Mouse (Mus musculus): Measurements from ENCODE around the gene Rnf39. TPM values are rescaled to one million over a fixed set of nuclear protein-coding genes. Genes with fewer than 3 reads are reported as not detected.

Rnf39 gene
- total and polyA plus RNA-seq, 2 experiments from 2014 or later = 0.16 to 8.0 TPM

DNA sequence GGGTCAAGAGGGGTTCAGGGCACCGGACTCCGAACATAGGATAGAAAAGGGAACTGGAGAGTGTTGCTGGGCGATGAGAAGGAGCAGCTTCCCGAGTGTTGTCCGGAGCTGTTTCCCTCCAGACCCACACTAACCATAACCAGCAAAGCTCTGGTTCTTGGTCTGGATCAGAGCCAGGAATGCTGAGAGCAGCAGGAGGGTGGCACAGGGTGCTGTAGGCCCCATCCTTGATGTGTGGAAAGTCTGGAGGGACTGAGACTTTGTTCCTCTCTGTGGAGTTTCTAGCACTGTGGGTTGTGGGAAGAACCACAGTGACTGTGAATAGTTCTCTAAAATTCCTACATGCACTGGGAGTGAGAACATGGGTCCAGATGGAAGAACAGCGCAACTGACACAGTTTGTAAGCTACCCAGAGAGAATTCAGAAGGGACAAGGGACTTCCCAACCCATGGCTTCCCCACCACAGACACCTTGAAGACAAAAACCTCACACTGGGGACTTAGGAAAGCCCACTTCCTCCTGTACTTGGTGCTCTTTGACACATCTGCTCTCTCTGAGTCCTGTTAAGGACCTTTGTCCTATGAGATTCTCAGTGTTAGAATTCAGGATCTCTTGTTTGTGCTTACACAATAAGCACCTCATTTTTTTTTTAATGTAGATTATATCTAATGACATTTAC lies 28.6 kb downstream of the Rnf39 start:
- H3K4me3 ChIP-seq (ENCODE audit: low read depth, low read length) = no peak overlapping the region
- H3K36me3 ChIP-seq (replicated peaks; ENCODE audit: control insufficient read depth, insufficient read depth, low read length) = no peaks in the 10 kb centered on the region
- no peaks in the 10 kb centered on the region for H3K9me3 ChIP-seq (replicated peaks; ENCODE audit: control insufficient read depth, low read length)
- no peak overlapping the region for H3K9ac ChIP-seq (replicated peaks; ENCODE audit: low read depth, low read length)
- 74% methylated on average over 6 of the region's 6 CpGs for WGBS
- H3K27ac ChIP-seq (ENCODE audit: low read depth) = no peak overlapping the region
- ATAC-seq (ENCODE audit: insufficient read depth, low read depth) (no peak), DNase-seq (ENCODE audit: low spot score) (no peak)
- no peaks in the 10 kb centered on the region for H3K4me1 ChIP-seq (ENCODE audit: control insufficient read depth, insufficient read depth)
- TF ChIP-seq CTCF (IDR thresholded peaks at IDR 0.05; ENCODE audit: low read depth) = no peak
- TF ChIP-seq EP300 (IDR thresholded peaks at IDR 0.05; ENCODE audit: low read depth) = no peak
- no peak overlapping the region for H3K4me2 ChIP-seq (ENCODE audit: low read depth, low read length)
- no peaks in the 10 kb centered on the region for H3K27me3 ChIP-seq (ENCODE audit: control insufficient read depth, insufficient read depth, low read length)

GRCm38 (mm10) chr17:36972791-36973190 lies 30.1 kb downstream of the Rnf39 start:
- TF ChIP-seq EP300 (IDR thresholded peaks at IDR 0.05; ENCODE audit: low read depth) = no peak
- no peak for TF ChIP-seq CTCF (IDR thresholded peaks at IDR 0.05; ENCODE audit: low read depth)
- WGBS = 63% methylated on average over 3 of the region's 3 CpGs

GRCm38 (mm10) chr17:36973271-36973787 lies 30.6 kb downstream of the Rnf39 start:
- H3K9me3 ChIP-seq (replicated peaks; ENCODE audit: control insufficient read depth, low read length) = no peaks in the 10 kb centered on the region
- ATAC-seq (ENCODE audit: insufficient read depth, low read depth) = no peak

More at GRCm38 (mm10) chr17:36972791-36973190, 30.1 kb downstream of the Rnf39 start:
- DNase-seq (ENCODE audit: low spot score) (no peak), ATAC-seq (ENCODE audit: insufficient read depth, low read depth) (no peak)
- no peaks in the 10 kb centered on the region for H3K36me3 ChIP-seq (replicated peaks; ENCODE audit: control insufficient read depth, insufficient read depth, low read length)
- H3K27me3 ChIP-seq (ENCODE audit: control insufficient read depth, insufficient read depth, low read length) = no peaks in the 10 kb centered on the region
- no peak overlapping the region for H3K9ac ChIP-seq (replicated peaks; ENCODE audit: low read depth, low read length)
- no peak overlapping the region for H3K4me2 ChIP-seq (ENCODE audit: low read depth, low read length)
- H3K4me1 ChIP-seq (ENCODE audit: control insufficient read depth, insufficient read depth) = no peaks in the 10 kb centered on the region
- no peak overlapping the region for H3K27ac ChIP-seq (ENCODE audit: low read depth)
- H3K9me3 ChIP-seq (replicated peaks; ENCODE audit: control insufficient read depth, low read length) = no peaks in the 10 kb centered on the region
- no peak overlapping the region for H3K4me3 ChIP-seq (ENCODE audit: low read depth, low read length)

DNA sequence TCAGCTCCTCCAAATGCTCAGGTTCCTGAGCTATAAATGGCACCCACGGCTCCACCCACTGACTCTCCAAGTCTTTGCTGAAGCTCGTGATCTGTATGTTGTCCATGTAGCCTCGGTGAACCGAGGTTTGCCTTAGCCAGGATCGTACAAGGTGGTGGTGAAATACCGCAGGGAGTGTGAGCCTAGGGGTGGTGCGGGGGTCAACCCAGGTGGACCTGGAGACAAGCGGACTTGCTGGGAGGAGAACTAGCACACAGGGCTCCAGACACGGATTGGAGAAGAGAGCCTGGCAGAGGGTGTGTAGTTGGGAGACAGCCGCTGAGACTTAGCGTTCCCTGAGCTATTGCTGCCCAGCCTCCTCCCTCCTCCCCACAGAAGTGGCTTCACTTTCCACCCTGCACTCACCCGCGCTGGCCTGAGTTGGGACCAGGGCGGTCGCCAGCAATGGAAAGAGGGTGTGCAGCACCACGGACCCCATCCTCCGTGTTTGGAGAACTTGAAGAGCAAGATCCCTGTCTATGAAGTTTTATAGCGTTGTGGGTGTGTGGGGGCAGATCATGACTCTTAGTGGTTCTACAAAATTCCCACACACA lies 38.6 kb downstream of the Rnf39 start, which contains the start of gene 2410137M14Rik:
Gene 2410137M14Rik, minus strand, starts transcription at position 17 of the 593 bp plus-strand sequence.
- WGBS = 7% methylated on average over 18 of the region's 18 CpGs
- Histone ChIP-seq H3K27me3 (ENCODE audit: control insufficient read depth, insufficient read depth, low read length) (no peaks in the 10 kb centered on the region), H3K9me3 (replicated peaks; ENCODE audit: control insufficient read depth, low read length) (no peaks in the 10 kb centered on the region), H3K36me3 (replicated peaks; ENCODE audit: control insufficient read depth, insufficient read depth, low read length) (no peaks in the 10 kb centered on the region), H3K4me3 (ENCODE audit: low read depth, low read length) (peak within 1 kb of the TSS; percentile 19), H3K27ac (ENCODE audit: low read depth) (no peak within 1 kb of the TSS), H3K9ac (replicated peaks; ENCODE audit: low read depth, low read length) (no peak within 1 kb of the TSS), H3K4me2 (ENCODE audit: low read depth, low read length) (peak within 1 kb of the TSS; percentile 56), H3K4me1 (ENCODE audit: control insufficient read depth, insufficient read depth) (no peaks in the 10 kb centered on the region)
- DNase-seq (ENCODE audit: low spot score) (peak; percentile 23), ATAC-seq (ENCODE audit: insufficient read depth, low read depth) (peak; percentile 58)
- TF ChIP-seq CTCF (IDR thresholded peaks at IDR 0.05; ENCODE audit: low read depth) (no peak), EP300 (IDR thresholded peaks at IDR 0.05; ENCODE audit: low read depth) (no peak)

More at GRCm38 (mm10) chr17:36973271-36973787, 30.6 kb downstream of the Rnf39 start:
- no peak for DNase-seq (ENCODE audit: low spot score)
- no peaks in the 10 kb centered on the region for H3K4me1 ChIP-seq (ENCODE audit: control insufficient read depth, insufficient read depth)
- no peak overlapping the region for H3K9ac ChIP-seq (replicated peaks; ENCODE audit: low read depth, low read length)
- no peak overlapping the region for H3K27ac ChIP-seq (ENCODE audit: low read depth)
- no peak overlapping the region for H3K4me2 ChIP-seq (ENCODE audit: low read depth, low read length)
- no peak for TF ChIP-seq EP300 (IDR thresholded peaks at IDR 0.05; ENCODE audit: low read depth)
- TF ChIP-seq CTCF (IDR thresholded peaks at IDR 0.05; ENCODE audit: low read depth) = no peak
- no peaks in the 10 kb centered on the region for H3K36me3 ChIP-seq (replicated peaks; ENCODE audit: control insufficient read depth, insufficient read depth, low read length)
- 65% methylated on average over 8 of the region's 8 CpGs for WGBS
- no peak overlapping the region for H3K4me3 ChIP-seq (ENCODE audit: low read depth, low read length)
- no peaks in the 10 kb centered on the region for H3K27me3 ChIP-seq (ENCODE audit: control insufficient read depth, insufficient read depth, low read length)

- ATAC-seq (ENCODE audit: insufficient read depth, low read depth) (no peak), DNase-seq (ENCODE audit: low spot score) (no peak)
- WGBS = 15% methylated on average over 4 of the region's 4 CpGs
- Histone ChIP-seq H3K27ac (ENCODE audit: low read depth) (no peak overlapping the region), H3K4me3 (ENCODE audit: low read depth, low read length) (peak overlapping the region; percentile 19; the same call in 1 of the 2 replicates), H3K9me3 (replicated peaks; ENCODE audit: control insufficient read depth, low read length) (no peaks in the 10 kb centered on the region), H3K4me1 (ENCODE audit: control insufficient read depth, insufficient read depth) (no peaks in the 10 kb centered on the region), H3K36me3 (replicated peaks; ENCODE audit: control insufficient read depth, insufficient read depth, low read length) (no peaks in the 10 kb centered on the region), H3K9ac (replicated peaks; ENCODE audit: low read depth, low read length) (no peak overlapping the region), H3K4me2 (ENCODE audit: low read depth, low read length) (peak overlapping the region; percentile 56), H3K27me3 (ENCODE audit: control insufficient read depth, insufficient read depth, low read length) (no peaks in the 10 kb centered on the region)
- TF ChIP-seq EP300 (IDR thresholded peaks at IDR 0.05; ENCODE audit: low read depth) = no peak
- no peak for TF ChIP-seq CTCF (IDR thresholded peaks at IDR 0.05; ENCODE audit: low read depth)
Measured at GRCm38 (mm10) chr17:36981845-36982244, 39.1 kb downstream of the Rnf39 start.

All from heart, postnatal 0 days (tissue).